Mouse (Mus musculus) forebrain, embryonic 13.5 days (tissue): Measurements from ENCODE around the gene Hagh. TPM values are rescaled to one million over a fixed set of nuclear protein-coding genes. Genes with fewer than 3 reads are reported as not detected.

Source experiments
- ATAC-seq: fragments of 200-750 bp; cut with Nextera tagmentation; 2 replicates; pipeline ENCODE4 v1.8.0; 2017
- H3K27ac ChIP-seq: fragments of 300-500 bp; sonication (generic); 2 replicates; pipeline ENCODE4 v1.5.1; 2015; ENCODE audit warnings: inconsistent platforms, mild to moderate bottlenecking, moderate library complexity
- H3K27me3 ChIP-seq: fragments of 300-500 bp; sonication (generic); 2 replicates; pipeline ENCODE4 v1.6.1; 2015; ENCODE audit warnings: mild to moderate bottlenecking, inconsistent platforms
- H3K36me3 ChIP-seq: fragments of 300-500 bp; sonication (generic); 2 replicates; pipeline ENCODE4 v1.6.1; 2015; ENCODE audit warnings: mild to moderate bottlenecking, inconsistent platforms; ENCODE audit not compliant: poor library complexity, severe bottlenecking
- H3K4me1 ChIP-seq: fragments of 300-500 bp; sonication (generic); 2 replicates; pipeline ENCODE4 v1.6.1; 2015; ENCODE audit warnings: inconsistent platforms
- H3K4me2 ChIP-seq: fragments of 300-500 bp; sonication (generic); 2 replicates; pipeline ENCODE4 v1.6.1; 2015; ENCODE audit warnings: inconsistent platforms, mild to moderate bottlenecking, moderate library complexity
- H3K4me3 ChIP-seq: fragments of 300-500 bp; sonication (generic); 2 replicates; pipeline ENCODE4 v1.5.1; 2015; ENCODE audit warnings: mild to moderate bottlenecking, inconsistent platforms
- H3K9ac ChIP-seq: fragments of 300-500 bp; sonication (generic); 2 replicates; pipeline ENCODE4 v1.6.1; 2015; ENCODE audit warnings: mild to moderate bottlenecking, inconsistent platforms
- H3K9me3 ChIP-seq: fragments of 300-500 bp; sonication (generic); replicated peaks from 2 replicates; pipeline ENCODE4 v1.6.1; 2016; ENCODE audit warnings: inconsistent platforms
- WGBS: fragments of 180-500 bp; shearing (Covaris S2); methylation state at CpG from one replicate; pipeline ENCODE4 v1.1.7; 2015; 5-methylcytosine and 5-hydroxymethylcytosine counted together
- polyA plus RNA-seq: library from polyadenylated mRNA; unstranded; fragments of >200 nt; fragmentation: Nextera tagmentation; extraction: Ambion mirVana; gene quantifications from 2 replicates; pipeline ENCODE4 v1.2.1, GENCODE M21; 2015

Hagh gene
- polyA plus RNA-seq, 1 experiment from 2014 or later, result 37.1 TPM

DNA sequence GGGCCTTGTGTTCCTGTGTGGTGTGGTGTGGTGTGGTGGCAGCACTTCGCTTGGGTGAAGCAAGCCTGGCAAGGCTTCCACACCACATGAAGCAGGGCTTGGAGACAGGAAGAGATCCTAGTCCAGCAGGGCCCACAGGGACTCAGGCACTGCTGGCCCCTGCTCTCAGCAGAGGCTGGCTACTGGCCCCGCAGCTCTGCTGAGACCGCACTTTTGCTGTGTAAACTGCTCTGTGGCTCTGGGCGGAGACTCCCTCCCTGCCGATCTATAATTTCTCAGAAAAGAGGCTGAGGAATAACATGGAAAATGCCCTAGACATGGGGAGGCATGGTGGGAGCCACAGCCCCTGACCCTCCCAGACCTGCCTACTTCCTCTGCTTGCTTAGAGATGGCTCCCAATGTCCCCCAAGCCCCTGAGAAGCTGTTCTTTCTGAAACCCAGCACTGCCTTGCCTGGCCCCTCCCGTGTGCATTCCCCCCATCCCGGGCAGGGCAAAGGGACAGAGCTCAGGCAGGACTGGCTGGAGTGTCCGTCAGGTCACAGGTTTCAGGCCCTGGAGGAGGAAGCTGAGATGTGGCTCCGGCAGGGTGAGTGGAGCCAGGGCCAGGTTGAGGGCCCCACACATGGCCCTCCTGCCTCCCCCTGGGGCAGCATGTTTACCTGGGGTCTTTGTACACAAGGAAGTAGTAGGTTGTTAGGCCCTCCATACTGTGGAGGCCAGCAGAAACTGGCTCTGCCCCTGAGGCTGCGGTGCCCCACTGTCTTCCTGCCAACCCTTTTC, 37.6 kb downstream of the Hagh start:
- Histone ChIP-seq H3K4me3 (no peak overlapping the region), H3K4me2 (no peak overlapping the region), H3K9me3 (no peaks in the 10 kb centered on the region), H3K27me3 (no peaks in the 10 kb centered on the region), H3K27ac (no peak overlapping the region), H3K4me1 (no peaks in the 10 kb centered on the region), H3K36me3 (peaks cover 5% of the 10 kb centered on the region), H3K9ac (no peak overlapping the region)
- WGBS, result 69% methylated on average over 10 of the region's 10 CpGs
- ATAC-seq, result no peak

DNA sequence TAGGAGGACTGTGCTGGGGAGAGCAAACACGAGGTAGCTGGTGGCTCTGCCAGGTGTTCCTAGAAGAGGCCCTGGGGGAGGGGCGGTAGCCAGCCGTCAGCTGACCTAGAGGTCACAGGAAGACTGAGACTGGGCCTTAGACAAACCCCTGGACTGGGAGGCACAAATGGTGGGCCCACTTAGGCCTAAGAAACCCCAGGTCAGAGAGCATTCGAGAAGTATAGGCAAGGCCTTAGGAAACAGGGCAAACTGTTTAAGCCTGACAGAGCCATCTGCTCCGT, 38.1 kb downstream of the Hagh start:
- peaks cover 10% of the 10 kb centered on the region for H3K36me3 ChIP-seq
- no peak for ATAC-seq
- WGBS, result 35% methylated on average over 5 of the region's 5 CpGs

GRCm38 (mm10) chr17:24878531-24878930, 38.6 kb downstream of the Hagh start:
- H3K9ac ChIP-seq, result 0 out of 2 replicates have a peak overlapping the region, but pooled peaks have one; percentile 23
- H3K4me1 ChIP-seq, result no peaks in the 10 kb centered on the region
- no peak for ATAC-seq
- H3K36me3 ChIP-seq, result peaks cover 15% of the 10 kb centered on the region
- H3K27ac ChIP-seq, result no peak overlapping the region
- no peak overlapping the region for H3K4me3 ChIP-seq
- no peaks in the 10 kb centered on the region for H3K27me3 ChIP-seq
- WGBS, result 75% methylated on average over 8 of the region's 8 CpGs
- H3K4me2 ChIP-seq, result no peak overlapping the region
- no peaks in the 10 kb centered on the region for H3K9me3 ChIP-seq

More for the DNA sequence above, 38.1 kb downstream of the Hagh start:
- Histone ChIP-seq H3K4me3 (no peak overlapping the region), H3K9me3 (no peaks in the 10 kb centered on the region), H3K27me3 (no peaks in the 10 kb centered on the region), H3K9ac (no peak overlapping the region), H3K4me2 (no peak overlapping the region), H3K4me1 (no peaks in the 10 kb centered on the region), H3K27ac (no peak overlapping the region)

GRCm38 (mm10) chr17:24881738-24882440, 41.9 kb downstream of the Hagh start:
- H3K9me3 ChIP-seq, result no peaks in the 10 kb centered on the region
- H3K27me3 ChIP-seq, result no peaks in the 10 kb centered on the region
- no peak overlapping the region for H3K9ac ChIP-seq
- peaks cover 11% of the 10 kb centered on the region for H3K4me1 ChIP-seq
- H3K4me3 ChIP-seq, result no peak overlapping the region
- WGBS, result 61% methylated on average over 7 of the region's 7 CpGs
- no peak for ATAC-seq
- no peak overlapping the region for H3K27ac ChIP-seq
- H3K36me3 ChIP-seq, result peaks cover 23% of the 10 kb centered on the region
- no peak overlapping the region for H3K4me2 ChIP-seq

DNA sequence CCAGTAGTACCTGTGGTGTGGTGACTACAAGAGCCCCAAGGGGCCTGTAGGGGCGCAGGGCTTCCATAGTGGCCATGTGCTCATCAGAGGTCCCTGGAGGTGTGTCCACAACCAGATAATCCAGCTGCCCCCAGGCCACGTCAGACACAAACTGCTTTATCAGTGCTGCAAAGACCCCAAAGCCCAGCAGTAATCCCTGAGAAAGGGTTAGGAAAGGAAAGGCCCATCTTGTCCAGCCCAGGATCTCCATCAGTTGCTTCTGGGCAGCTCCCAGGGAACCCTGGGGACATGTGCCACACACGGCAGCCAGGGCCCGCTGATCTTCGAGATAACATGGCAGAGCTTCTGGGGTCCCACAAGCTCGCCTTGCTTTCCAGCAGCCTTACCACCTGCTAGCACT, 44.4 kb downstream of the Hagh start:
- H3K9ac ChIP-seq, result no peak overlapping the region
- no peaks in the 10 kb centered on the region for H3K9me3 ChIP-seq
- H3K4me3 ChIP-seq, result no peak overlapping the region
- WGBS, result 76% methylated on average over 6 of the region's 6 CpGs
- H3K36me3 ChIP-seq, result peaks cover 31% of the 10 kb centered on the region
- no peak for ATAC-seq
- H3K27me3 ChIP-seq, result no peaks in the 10 kb centered on the region
- H3K4me1 ChIP-seq, result peaks cover 28% of the 10 kb centered on the region
- H3K27ac ChIP-seq, result no peak overlapping the region
- no peak overlapping the region for H3K4me2 ChIP-seq

GRCm38 (mm10) chr17:24885356-24886133, 45.6 kb downstream of the Hagh start:
- peak overlapping the region; percentile 91 for H3K4me2 ChIP-seq
- no peaks in the 10 kb centered on the region for H3K27me3 ChIP-seq
- WGBS, result 22% methylated on average over 22 of the region's 22 CpGs
- H3K9me3 ChIP-seq, result no peaks in the 10 kb centered on the region
- peak overlapping the region; percentile 92 for H3K4me3 ChIP-seq
- peaks cover 28% of the 10 kb centered on the region for H3K4me1 ChIP-seq
- H3K9ac ChIP-seq, result peak overlapping the region; percentile 71
- no peak overlapping the region for H3K27ac ChIP-seq
- peaks cover 42% of the 10 kb centered on the region for H3K36me3 ChIP-seq
- no peak for ATAC-seq

DNA sequence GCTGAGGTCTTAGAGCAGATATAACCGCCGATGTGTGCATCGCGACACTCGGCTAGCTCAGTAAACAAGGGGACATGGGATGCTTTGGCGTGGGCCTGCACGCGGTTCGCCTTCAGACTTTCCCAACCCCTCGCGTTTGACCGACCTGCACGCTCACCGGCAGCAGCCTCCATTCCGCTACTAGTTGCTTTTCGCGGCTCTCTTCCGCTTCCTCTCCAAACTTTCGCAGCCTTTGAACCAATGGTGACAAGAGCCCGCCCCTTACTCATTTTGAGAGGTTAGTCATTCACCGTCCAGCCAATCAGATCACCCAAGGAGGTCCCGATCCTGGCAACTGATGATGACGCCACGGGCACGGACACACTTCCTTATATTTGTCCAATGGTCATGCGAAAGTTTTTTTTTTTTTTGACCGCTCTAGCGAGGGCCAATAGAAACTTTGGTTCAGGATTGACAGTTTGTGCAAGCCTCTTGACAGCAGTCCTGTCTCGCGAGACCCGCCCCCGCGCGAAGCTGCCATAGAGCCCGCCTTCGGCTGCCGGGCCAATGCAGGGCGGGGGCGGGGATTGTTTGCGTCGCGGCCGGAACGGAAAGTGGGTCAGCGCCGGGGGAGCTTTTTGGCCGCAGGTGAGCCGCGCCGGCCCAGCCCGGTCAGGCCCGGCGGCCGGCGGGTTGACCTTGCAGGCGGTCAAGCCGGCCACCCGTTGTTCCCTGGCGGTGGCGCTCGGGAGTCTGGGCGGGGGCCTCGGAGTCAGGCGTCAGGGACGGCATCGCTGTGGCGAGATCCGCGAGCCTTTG, 46.4 kb downstream of the Hagh start, which contains the start of the genes Nubp2 and Spsb3:
TSS of gene Nubp2 (minus strand) at position 216 of the 798 bp plus-strand sequence.
TSS of gene Spsb3 (plus strand) at position 510 of the 798 bp plus-strand sequence.
- Histone ChIP-seq H3K4me3 (peak within 1 kb of the TSS; percentile 92), H3K27ac (peak within 1 kb of the TSS; percentile 44), H3K9ac (peak within 1 kb of the TSS; percentile 86), H3K4me1 (peaks cover 28% of the 10 kb centered on the region), H3K9me3 (no peaks in the 10 kb centered on the region), H3K36me3 (peaks cover 50% of the 10 kb centered on the region), H3K27me3 (no peaks in the 10 kb centered on the region), H3K4me2 (peak within 1 kb of the TSS; percentile 91)
- WGBS, result under 1% methylated on average over 69 of the region's 69 CpGs
- ATAC-seq, result peak; percentile 97

- Histone ChIP-seq H3K9ac (peak overlapping the region; percentile 86), H3K4me2 (peak overlapping the region; percentile 90), H3K27me3 (no peaks in the 10 kb centered on the region), H3K4me1 (peaks cover 28% of the 10 kb centered on the region), H3K36me3 (peaks cover 56% of the 10 kb centered on the region), H3K27ac (peak overlapping the region; percentile 44), H3K9me3 (no peaks in the 10 kb centered on the region), H3K4me3 (peak overlapping the region; percentile 92)
- ATAC-seq, result peak; percentile 40; the same call in 1 of the 2 replicates
- WGBS, result under 1% methylated on average over 18 of the region's 18 CpGs
These were observed 47.0 kb downstream of the Hagh start for GRCm38 (mm10) chr17:24886932-24887271.

- Histone ChIP-seq H3K4me2 (peak overlapping the region; percentile 90), H3K9me3 (no peaks in the 10 kb centered on the region), H3K27ac (0 out of 2 replicates have a peak overlapping the region, but pooled peaks have one; percentile 44), H3K4me3 (peak overlapping the region; percentile 92), H3K9ac (peak overlapping the region; percentile 86), H3K27me3 (no peaks in the 10 kb centered on the region), H3K36me3 (peaks cover 57% of the 10 kb centered on the region), H3K4me1 (peaks cover 28% of the 10 kb centered on the region)
- no peak for ATAC-seq
- WGBS, result 68% methylated on average over 18 of the region's 18 CpGs
These were observed 47.5 kb downstream of the Hagh start for GRCm38 (mm10) chr17:24887291-24888080.

DNA sequence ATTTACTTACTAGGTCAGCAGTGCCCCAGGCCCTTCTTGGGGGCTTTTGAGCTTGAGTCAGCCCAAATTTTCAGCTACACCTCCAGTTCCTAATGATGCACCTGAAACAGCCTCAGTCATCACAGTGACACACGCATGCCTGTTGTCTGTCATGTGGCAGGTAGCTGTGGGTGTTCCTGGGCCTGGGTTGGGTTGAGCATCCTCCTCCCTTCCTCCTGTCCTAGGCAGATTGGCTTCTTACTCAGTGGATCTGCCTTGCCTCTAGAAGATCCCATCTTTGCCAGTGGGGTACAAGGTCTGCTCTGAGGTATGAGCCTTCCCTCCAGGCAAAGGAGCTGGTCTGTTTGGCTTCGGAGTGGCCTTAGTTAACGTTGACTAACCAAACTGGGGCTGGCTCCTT, 48.9 kb downstream of the Hagh start:
- H3K4me2 ChIP-seq, result no peak overlapping the region
- peaks cover 56% of the 10 kb centered on the region for H3K36me3 ChIP-seq

More for the DNA sequence above, 48.9 kb downstream of the Hagh start:
- Histone ChIP-seq H3K4me1 (peaks cover 35% of the 10 kb centered on the region), H3K4me3 (no peak overlapping the region), H3K27me3 (no peaks in the 10 kb centered on the region), H3K9ac (no peak overlapping the region), H3K9me3 (no peaks in the 10 kb centered on the region), H3K27ac (no peak overlapping the region)
- ATAC-seq, result no peak
- WGBS, result 97% methylated on average over 3 of the region's 3 CpGs
